Mouse (Mus musculus) intestine, embryonic 14.5 days (tissue): ENCODE results near the gene Nectin2. TPM values are rescaled to one million over a fixed set of nuclear protein-coding genes. Genes with fewer than 3 reads are reported as not detected.

Source experiments
- ATAC-seq: fragments of 200-750 bp; cut with Nextera tagmentation; replicated peaks from 2 replicates; pipeline ENCODE4 v1.8.0; 2017; ENCODE audit warnings: low read depth, moderate number of reproducible peaks, moderate TSS enrichment, moderate library complexity; ENCODE audit not compliant: low FRiP score, low TSS enrichment
- DNase-seq: peaks from one replicate; pipeline ENCODE4 v3.0.0-alpha.2; 2018; ENCODE audit warnings: low spot score
- H3K27ac ChIP-seq: fragments of 300-500 bp; sonication (generic); 2 replicates; pipeline ENCODE4 v1.5.1; 2014; ENCODE audit warnings: low read depth, mild to moderate bottlenecking, control low read depth
- H3K27me3 ChIP-seq: fragments of 300-500 bp; sonication (generic); replicated peaks from 2 replicates; pipeline ENCODE4 v1.6.1; 2014; ENCODE audit warnings: low read length, control low read depth; ENCODE audit not compliant: control insufficient read depth, insufficient read depth
- H3K36me3 ChIP-seq: fragments of 300-500 bp; sonication (generic); 2 replicates; pipeline ENCODE4 v1.6.1; 2014; ENCODE audit warnings: low read length, control low read depth; ENCODE audit not compliant: control insufficient read depth, insufficient read depth
- H3K4me1 ChIP-seq: fragments of 300-500 bp; sonication (generic); replicated peaks from 2 replicates; pipeline ENCODE4 v1.6.1; 2014; ENCODE audit warnings: low read length, control low read depth, mixed read lengths; ENCODE audit not compliant: control insufficient read depth, insufficient read depth
- H3K4me2 ChIP-seq: fragments of 300-500 bp; sonication (generic); 2 replicates; pipeline ENCODE4 v1.6.1; 2014; ENCODE audit warnings: low read length
- H3K4me3 ChIP-seq: fragments of 300-500 bp; sonication (generic); 2 replicates; pipeline ENCODE4 v1.5.1; 2014; ENCODE audit warnings: low read depth, low read length, control low read depth, mixed read lengths
- H3K9ac ChIP-seq: fragments of 300-500 bp; sonication (generic); 2 replicates; pipeline ENCODE4 v1.6.1; 2014; ENCODE audit warnings: mild to moderate bottlenecking, low read length
- H3K9me3 ChIP-seq: fragments of 300-500 bp; sonication (generic); 2 replicates; pipeline ENCODE4 v1.6.1; 2016; ENCODE audit warnings: low read length, control low read depth; ENCODE audit not compliant: control insufficient read depth
- WGBS: fragments of 180-500 bp; shearing (Covaris S2); extraction: QIAGEN DNeasy Blood & Tissue Kit; methylation state at CpG from one replicate; pipeline ENCODE4 v1.1.7; 2014; 5-methylcytosine and 5-hydroxymethylcytosine counted together
- polyA plus RNA-seq: library from polyadenylated mRNA; unstranded; fragments of >200 nt; fragmentation: Nextera tagmentation; extraction: Ambion mirVana; gene quantifications from 2 replicates; pipeline ENCODE4 v1.2.1, GENCODE M21; 2014

Gene Nectin2
- polyA plus RNA-seq, 1 experiment from 2014 or later: 136 TPM

- H3K36me3 ChIP-seq: peaks cover 81% of the 10 kb centered on the region
- no peak overlapping the region for H3K27ac ChIP-seq
- H3K9me3 ChIP-seq: peaks cover 14% of the 10 kb centered on the region
- H3K9ac ChIP-seq: no peak overlapping the region
- H3K27me3 ChIP-seq: no peaks in the 10 kb centered on the region
- no peak overlapping the region for H3K4me2 ChIP-seq
- DNase-seq: no peak
- H3K4me1 ChIP-seq: no peaks in the 10 kb centered on the region
- no peak overlapping the region for H3K4me3 ChIP-seq
- no peak for ATAC-seq
- WGBS: 94% methylated on average over 12 of the region's 12 CpGs
Observed at GRCm38 (mm10) chr7:19724167-19724566, 26.1 kb downstream of the Nectin2 start.

GRCm38 (mm10) chr7:19722754-19723195 lies 27.5 kb downstream of the Nectin2 start:
- DNase-seq: no peak

GRCm38 (mm10) chr7:19719200-19719599 lies 31.1 kb downstream of the Nectin2 start:
- Histone ChIP-seq H3K9me3 (peaks cover 14% of the 10 kb centered on the region), H3K9ac (no peak overlapping the region), H3K27me3 (no peaks in the 10 kb centered on the region), H3K36me3 (peaks cover 50% of the 10 kb centered on the region), H3K4me1 (peaks cover 10% of the 10 kb centered on the region), H3K4me2 (no peak overlapping the region), H3K4me3 (no peak overlapping the region), H3K27ac (no peak overlapping the region)
- DNase-seq (no peak), ATAC-seq (no peak)
- WGBS: 99% methylated on average over 4 of the region's 4 CpGs

More at GRCm38 (mm10) chr7:19722754-19723195, 27.5 kb downstream of the Nectin2 start:
- no peaks in the 10 kb centered on the region for H3K27me3 ChIP-seq
- no peak for ATAC-seq
- no peak overlapping the region; the same call in 1 of the 2 replicates for H3K27ac ChIP-seq
- no peak overlapping the region for H3K4me2 ChIP-seq
- peaks cover 77% of the 10 kb centered on the region for H3K36me3 ChIP-seq
- H3K4me3 ChIP-seq: no peak overlapping the region
- no peak overlapping the region for H3K9ac ChIP-seq
- H3K4me1 ChIP-seq: no peaks in the 10 kb centered on the region
- 87% methylated on average over 6 of the region's 6 CpGs for WGBS
- peaks cover 14% of the 10 kb centered on the region for H3K9me3 ChIP-seq

DNA sequence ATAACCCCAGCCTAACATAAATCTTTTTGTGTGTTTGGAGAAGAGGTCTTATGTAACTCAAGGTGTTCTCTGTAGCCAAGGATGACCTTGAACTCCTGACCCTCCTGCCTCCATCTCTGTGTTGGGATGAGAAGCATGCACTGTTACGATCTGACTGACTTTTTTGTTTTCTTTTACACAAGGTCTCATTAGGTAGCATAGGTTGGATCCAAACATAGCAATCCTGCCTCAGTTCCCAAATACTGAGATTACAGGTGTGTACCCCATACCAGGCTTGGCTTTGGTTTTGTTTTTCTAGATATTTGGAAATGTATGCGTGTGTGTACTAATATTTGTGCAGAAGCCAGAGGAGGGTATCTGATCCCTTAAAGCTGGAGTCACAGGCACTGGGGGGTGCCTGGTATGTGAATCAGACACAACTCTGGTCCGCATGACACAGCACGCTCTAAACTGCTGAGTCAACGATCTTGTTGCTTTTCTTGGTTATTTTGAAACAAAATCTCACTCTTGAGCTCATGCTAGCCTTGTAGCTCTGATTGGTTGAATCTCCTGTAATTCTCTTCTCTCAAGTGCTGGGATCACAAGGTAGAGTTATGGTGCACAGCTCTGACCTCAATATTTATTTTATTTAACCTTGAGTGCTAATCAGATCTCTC lies 31.9 kb downstream of the Nectin2 start:
- ATAC-seq (no peak), DNase-seq (no peak)
- no peak overlapping the region for H3K9ac ChIP-seq
- no peak overlapping the region for H3K4me2 ChIP-seq
- WGBS: 94% methylated on average over 5 of the region's 5 CpGs
- H3K36me3 ChIP-seq: peaks cover 46% of the 10 kb centered on the region
- peaks cover 14% of the 10 kb centered on the region for H3K9me3 ChIP-seq
- H3K27me3 ChIP-seq: no peaks in the 10 kb centered on the region
- peaks cover 17% of the 10 kb centered on the region for H3K4me1 ChIP-seq
- no peak overlapping the region for H3K27ac ChIP-seq
- no peak overlapping the region for H3K4me3 ChIP-seq

DNA sequence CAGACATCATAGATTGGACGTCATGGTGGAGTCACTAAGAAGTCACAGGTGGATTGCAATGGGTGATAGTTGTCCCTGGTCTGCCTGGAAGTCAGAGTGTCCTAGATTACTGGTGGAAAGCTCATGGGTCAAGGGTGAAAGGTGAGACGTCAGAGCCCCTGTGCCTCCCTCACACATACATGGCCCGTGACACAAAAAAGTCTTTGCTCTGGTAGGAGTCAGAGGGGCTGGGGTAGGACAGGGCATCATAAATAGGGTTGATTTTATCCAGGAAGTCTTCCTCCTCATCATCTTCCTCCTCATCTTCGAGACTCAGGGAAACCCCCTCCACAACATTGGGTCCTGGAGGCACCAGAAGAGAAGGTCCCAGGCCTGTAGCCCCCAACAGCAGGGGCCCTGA lies 32.9 kb downstream of the Nectin2 start:
- ATAC-seq: no peak
- WGBS: 86% methylated on average over 4 of the region's 4 CpGs

DNA sequence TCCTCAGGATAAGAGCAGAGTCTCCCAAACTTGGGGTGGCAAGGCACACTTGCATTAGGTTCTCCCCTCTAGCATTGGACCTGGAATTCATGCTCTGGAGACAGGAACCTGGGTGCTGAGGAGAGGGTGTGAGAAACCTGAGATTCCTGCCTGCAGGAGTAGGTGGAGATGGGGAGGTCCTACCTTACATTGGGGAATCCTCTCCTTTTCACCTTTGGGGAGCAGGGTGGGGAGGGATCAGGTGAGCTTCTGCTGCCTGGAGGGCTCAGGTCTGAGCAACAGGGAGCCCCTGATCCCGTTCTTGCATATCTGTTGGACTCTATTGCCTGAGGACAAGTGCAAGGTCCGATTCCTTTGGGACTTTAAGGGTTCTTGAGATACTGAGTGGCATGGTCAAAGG lies 33.5 kb downstream of the Nectin2 start:
- 79% methylated on average over 2 of the region's 2 CpGs for WGBS

More for the DNA sequence above, 32.9 kb downstream of the Nectin2 start:
- H3K4me3 ChIP-seq: no peak overlapping the region
- peaks cover 45% of the 10 kb centered on the region for H3K36me3 ChIP-seq
- DNase-seq: no peak
- no peak overlapping the region for H3K4me2 ChIP-seq
- H3K27me3 ChIP-seq: no peaks in the 10 kb centered on the region
- no peak overlapping the region for H3K27ac ChIP-seq
- peaks cover 14% of the 10 kb centered on the region for H3K9me3 ChIP-seq
- peaks cover 17% of the 10 kb centered on the region for H3K4me1 ChIP-seq
- H3K9ac ChIP-seq: no peak overlapping the region

DNA sequence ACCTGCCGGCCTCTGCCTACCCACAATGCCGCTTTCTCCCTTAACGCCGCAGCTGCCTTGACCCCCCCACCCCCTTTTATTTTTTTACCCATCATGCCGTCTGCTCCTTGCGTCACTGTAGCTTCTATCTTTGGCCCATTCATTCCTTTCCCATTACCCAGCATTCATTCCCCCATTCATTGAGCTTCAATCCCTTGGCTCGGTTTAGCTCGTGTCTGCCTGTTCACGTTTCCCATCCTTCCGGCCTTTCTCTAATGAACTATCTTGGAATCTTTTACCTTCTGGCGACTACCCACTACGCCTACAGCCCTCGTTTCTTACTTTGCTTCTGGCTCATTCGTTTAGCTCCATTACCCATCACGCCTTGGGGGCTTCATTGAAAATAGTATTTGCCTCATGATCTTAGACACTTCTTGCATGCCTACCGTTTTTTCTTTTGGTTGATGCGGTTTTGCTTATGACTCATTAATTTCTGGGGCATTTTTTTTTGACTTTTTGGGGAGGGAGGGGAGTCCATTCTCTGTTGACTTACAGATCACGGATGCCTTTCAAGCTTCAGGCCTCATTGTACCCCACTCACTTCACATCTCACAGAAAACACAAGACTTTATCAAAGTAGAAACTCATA lies 34.1 kb downstream of the Nectin2 start:
- no peak overlapping the region; the same call in 1 of the 2 replicates for H3K9ac ChIP-seq
- 7% methylated on average over 18 of the region's 18 CpGs for WGBS
- no peak for ATAC-seq

More for the DNA sequence above, 33.5 kb downstream of the Nectin2 start:
- DNase-seq (no peak), ATAC-seq (no peak)
- peaks cover 17% of the 10 kb centered on the region for H3K4me1 ChIP-seq
- no peak overlapping the region for H3K27ac ChIP-seq
- 0 out of 2 replicates have a peak overlapping the region, but pooled peaks have one; percentile 38 for H3K4me3 ChIP-seq
- H3K9ac ChIP-seq: no peak overlapping the region
- H3K9me3 ChIP-seq: peaks cover 14% of the 10 kb centered on the region
- H3K4me2 ChIP-seq: peak overlapping the region; percentile 65
- peaks cover 50% of the 10 kb centered on the region for H3K36me3 ChIP-seq
- H3K27me3 ChIP-seq: no peaks in the 10 kb centered on the region

GRCm38 (mm10) chr7:19715239-19716054 lies 34.8 kb downstream of the Nectin2 start, which contains the start of gene Tomm40:
Tomm40 (minus strand) TSS chr7:19715438.
- Histone ChIP-seq H3K36me3 (peaks cover 59% of the 10 kb centered on the region), H3K4me2 (peak within 1 kb of the TSS; percentile 90), H3K4me3 (peak within 1 kb of the TSS; percentile 99), H3K9me3 (peaks cover under 1% of the 10 kb centered on the region; the same call in 1 of the 2 replicates), H3K4me1 (peaks cover 17% of the 10 kb centered on the region), H3K9ac (peak within 1 kb of the TSS; percentile 93), H3K27me3 (no peaks in the 10 kb centered on the region), H3K27ac (peak within 1 kb of the TSS; percentile 78)
- DNase-seq: peak; percentile 94
- WGBS: under 1% methylated on average over 51 of the region's 59 CpGs
- peak; percentile 99 for ATAC-seq

More for the DNA sequence above, 34.1 kb downstream of the Nectin2 start:
- H3K36me3 ChIP-seq: peaks cover 56% of the 10 kb centered on the region
- H3K27me3 ChIP-seq: no peaks in the 10 kb centered on the region
- H3K4me1 ChIP-seq: peaks cover 17% of the 10 kb centered on the region
- H3K4me2 ChIP-seq: peak overlapping the region; percentile 65
- H3K4me3 ChIP-seq: peak overlapping the region; percentile 38
- H3K27ac ChIP-seq: peak overlapping the region; percentile 78
- DNase-seq: no peak
- H3K9me3 ChIP-seq: peaks cover 8% of the 10 kb centered on the region
